Mouse (Mus musculus) hindlimb bud, embryonic 11.5 days (tissue): ENCODE measurements around the gene Cyb5d2.
"Not testable (repeated sequence)": the region's sequence is repeated elsewhere in the genome, so short reads cannot be mapped to it uniquely, and the experiment has no call there.

Experiments used
- DNase-seq: peaks from one replicate; pipeline ENCODE4 v3.0.0-alpha.2; 2012; ENCODE audit warnings: low read depth, low spot score; ENCODE audit errors: extremely low spot score

The Cyb5d2 gene

GRCm38 (mm10) chr11:72778957-72779356, 17.0 kb downstream of the Cyb5d2 start:
- no peak for DNase-seq

- not testable (repeated sequence) for DNase-seq
Measured at GRCm38 (mm10) chr11:72772611-72773010, 23.3 kb downstream of the Cyb5d2 start.

DNA sequence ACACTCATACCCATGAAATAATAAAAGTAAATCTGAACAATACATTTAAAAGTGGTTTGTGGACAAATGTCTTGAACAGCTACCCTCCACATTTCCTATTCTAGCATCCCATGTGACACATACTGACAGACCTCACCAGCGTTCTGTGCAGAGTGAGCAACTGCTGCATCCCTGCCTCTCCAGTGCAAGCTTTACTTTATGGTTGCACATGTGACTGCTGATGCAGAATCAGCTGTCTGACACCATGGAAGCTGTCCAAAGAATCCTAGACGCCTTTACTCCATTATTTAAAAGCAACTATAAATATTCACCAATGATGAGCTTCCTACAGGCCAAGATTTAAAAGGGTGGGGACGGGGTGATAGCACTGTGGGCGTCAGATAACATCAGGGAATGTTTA, 24.5 kb downstream of the Cyb5d2 start:
- no peak for DNase-seq

DNA sequence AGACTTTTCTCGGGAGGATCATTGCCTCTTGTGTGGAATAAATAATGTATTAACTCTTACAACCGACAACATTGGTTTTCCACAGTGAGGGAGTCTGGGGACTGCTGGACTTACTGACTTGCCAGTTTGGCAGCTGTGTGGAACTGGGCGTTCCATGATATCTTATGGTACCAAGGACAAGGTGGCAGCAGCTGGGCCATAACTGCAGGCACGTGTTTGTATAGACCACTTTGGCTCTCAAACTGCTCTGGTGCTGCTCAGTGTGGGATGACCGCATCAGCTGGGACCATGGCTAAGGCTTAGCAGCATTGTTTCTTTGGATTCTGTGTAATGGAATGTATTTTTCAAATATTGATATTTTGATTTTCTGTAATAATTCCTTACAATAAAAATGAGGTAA, 25.1 kb downstream of the Cyb5d2 start:
- no peak for DNase-seq

DNA sequence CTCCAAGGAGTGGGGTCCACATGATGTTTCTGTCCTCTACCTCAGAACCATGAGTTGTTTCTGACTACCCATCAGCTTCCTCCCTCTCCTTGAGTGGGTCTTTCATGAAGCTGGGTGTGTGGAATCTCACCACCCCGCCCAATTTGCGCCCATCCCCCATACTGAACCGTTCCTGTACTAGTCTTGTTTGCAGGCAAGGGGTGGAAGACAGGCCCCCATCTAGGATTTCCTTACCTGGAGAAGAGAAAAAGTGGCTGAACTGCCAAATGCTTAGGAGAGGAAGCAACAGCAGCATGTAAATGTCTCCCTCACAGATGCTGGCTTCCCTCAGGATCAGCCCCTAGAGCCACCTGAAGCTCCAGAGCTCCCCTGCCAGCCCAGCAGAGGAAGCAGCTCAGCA, 25.6 kb downstream of the Cyb5d2 start:
- DNase-seq = no peak

GRCm38 (mm10) chr11:72769061-72769460, 26.9 kb downstream of the Cyb5d2 start:
- DNase-seq = no peak

GRCm38 (mm10) chr11:72767716-72768115, 28.2 kb downstream of the Cyb5d2 start:
- DNase-seq = no peak

DNA sequence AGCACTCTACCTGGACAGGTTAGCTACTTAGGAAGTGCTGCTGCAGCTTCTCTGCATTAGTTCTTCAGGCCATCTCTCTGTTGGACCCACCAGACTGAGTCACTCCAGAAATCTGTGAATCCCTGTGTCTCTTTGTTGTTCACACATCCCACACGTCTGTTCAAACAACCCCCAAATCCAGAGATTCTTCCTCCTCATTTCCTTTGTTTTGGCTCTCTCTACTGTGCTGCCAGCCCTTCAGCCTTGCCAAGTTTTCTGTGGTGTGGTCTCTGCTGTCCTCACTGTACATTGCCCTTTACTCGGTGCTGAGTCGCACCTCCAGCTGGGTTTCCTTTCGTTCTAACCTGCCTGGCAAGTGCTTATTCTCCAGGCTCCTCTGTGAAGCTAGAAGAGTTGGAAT, 31.7 kb downstream of the Cyb5d2 start:
- no peak for DNase-seq

DNA sequence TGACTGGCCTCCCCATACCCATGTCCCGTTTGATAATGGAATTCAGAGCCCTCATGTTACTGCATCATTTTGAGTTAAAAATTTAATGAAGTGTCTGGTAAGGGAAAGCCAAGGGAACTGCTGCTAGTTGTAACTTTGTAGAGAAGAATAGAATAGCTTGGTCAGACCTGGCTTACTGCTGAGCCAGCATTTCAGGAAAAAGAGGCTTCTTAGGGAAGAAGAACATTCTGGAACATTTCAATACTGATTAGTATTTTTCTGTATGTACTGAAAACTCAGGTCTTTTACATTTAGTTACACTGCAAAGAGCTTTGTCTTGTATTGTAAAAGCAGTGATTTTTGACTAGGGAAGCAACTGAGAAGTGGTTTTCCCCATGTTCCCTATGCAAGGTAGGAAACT, 35.2 kb downstream of the Cyb5d2 start:
- DNase-seq = no peak

GRCm38 (mm10) chr11:72759581-72759980, 36.4 kb downstream of the Cyb5d2 start:
- no peak for DNase-seq

DNA sequence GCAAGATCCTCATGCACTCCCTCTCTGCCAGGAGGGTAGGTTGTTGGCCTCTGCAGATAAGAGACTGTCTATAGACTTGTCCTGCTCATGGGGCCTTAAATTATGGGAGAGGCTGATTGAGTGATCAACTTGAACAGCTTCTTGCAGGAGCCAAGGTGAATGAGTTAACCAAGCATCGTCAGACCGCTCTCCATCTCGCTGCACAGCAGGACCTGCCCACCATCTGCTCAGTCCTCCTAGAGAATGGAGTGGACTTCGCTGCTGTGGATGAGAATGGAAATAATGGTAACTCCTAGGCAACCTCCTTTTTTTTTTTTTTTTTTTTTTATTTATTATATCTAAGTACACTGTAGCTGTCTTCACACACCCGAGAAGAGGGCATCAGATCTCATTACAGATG, 37.6 kb downstream of the Cyb5d2 start:
- no peak for DNase-seq

GRCm38 (mm10) chr11:72751956-72752355, 44.0 kb downstream of the Cyb5d2 start:
- DNase-seq = no peak

DNA sequence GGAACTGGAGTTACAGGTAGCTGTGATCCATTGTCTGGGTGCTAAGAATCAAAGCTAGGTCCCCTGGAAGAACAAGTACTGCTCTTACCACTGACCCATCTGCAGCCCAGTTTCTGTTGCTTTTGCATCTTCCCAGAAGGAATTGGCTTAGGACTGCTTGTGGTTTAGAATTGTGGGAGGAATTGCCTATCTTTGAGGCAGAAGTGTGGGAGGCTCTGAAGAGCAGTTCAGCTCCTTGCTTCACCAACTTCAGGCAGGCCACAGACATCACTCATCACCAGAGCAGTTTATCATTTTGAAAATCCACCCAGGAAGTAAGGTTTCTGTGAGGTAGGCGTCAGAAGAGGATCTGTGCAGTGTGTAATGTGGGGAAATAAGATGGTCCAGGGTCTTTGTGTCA, 56.9 kb downstream of the Cyb5d2 start:
- DNase-seq = no peak

DNA sequence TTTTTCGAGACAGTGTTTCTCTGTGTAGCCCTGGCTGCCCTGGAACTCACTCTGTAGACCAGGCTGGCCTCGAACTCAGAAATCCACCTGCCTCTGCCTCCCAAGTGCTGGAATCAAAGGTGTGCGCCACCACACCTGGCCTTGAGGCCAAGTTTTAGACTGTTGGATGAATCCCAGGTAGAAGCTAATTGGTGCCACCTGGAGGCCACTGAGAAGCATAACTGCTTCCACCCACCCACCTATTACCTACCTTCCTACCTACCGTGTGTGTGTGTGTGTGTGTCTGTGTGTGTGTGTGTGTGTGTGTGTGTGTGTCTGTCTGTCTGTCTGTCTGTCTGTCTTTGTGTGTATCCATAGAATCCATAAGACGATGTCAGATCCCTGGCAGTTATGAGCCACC, 58.4 kb downstream of the Cyb5d2 start:
- not testable (repeated sequence) for DNase-seq

DNA sequence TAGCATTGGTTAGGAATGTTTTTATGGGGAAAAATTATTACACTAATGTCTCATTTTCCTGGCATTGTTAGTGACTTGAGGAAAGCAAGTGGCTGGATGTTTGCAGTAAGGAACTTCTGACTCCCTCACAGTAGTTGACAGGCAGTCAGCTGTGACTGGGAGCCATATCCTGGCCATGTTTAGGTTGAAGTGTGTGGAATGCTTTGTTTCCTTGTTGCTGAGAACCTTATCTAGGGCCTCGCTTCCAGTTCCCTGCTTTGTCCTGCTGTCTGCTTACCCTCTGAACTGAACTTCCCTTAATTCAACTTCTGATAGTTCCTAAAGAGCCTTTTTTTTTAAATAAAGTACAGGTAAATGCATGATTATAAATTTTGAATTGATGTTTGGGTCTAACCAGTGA, 59.6 kb downstream of the Cyb5d2 start:
- DNase-seq = no peak

- no peak for DNase-seq
Measured at GRCm38 (mm10) chr11:72735519-72735860, 60.5 kb downstream of the Cyb5d2 start.

GRCm38 (mm10) chr11:72734840-72735518, 61.0 kb downstream of the Cyb5d2 start:
- no peak for DNase-seq

DNA sequence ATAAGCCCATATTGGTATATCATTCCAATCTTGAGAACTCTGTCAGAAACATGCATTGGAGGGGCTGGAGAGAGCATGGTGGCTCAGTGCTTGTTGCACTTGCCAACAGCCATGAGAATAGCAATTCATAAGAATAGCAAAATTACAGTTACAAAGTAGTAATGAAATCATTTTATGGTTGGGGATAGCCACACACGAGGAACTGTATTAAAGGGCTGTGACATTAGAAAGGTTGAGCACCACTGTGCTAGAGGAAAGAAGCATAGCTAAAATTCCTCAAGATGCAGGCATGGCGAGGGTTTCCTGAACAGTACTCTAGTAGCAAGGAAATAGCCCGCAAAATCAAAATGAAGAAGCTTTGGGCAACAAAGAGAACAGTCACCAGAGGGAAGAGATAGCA, 62.2 kb downstream of the Cyb5d2 start:
- no peak for DNase-seq
